Mouse (Mus musculus) mesoderm, embryonic 11.5 days (tissue): ENCODE measurements at regions not wholly inside any gene's neighbourhood (a gene's known extent, or its start where the extent isn't known, plus 50 kb on each side); places are given as distances from the start of the nearest gene placed in this dataset.
"Not testable (repeated sequence)": the region's sequence is repeated elsewhere in the genome, so short reads cannot be mapped to it uniquely, and the experiment has no call there.

Source experiments
- DNase-seq: peaks from one replicate; pipeline ENCODE4 v3.0.0-alpha.2; 2012; ENCODE audit warnings: low read depth, low spot score

DNA sequence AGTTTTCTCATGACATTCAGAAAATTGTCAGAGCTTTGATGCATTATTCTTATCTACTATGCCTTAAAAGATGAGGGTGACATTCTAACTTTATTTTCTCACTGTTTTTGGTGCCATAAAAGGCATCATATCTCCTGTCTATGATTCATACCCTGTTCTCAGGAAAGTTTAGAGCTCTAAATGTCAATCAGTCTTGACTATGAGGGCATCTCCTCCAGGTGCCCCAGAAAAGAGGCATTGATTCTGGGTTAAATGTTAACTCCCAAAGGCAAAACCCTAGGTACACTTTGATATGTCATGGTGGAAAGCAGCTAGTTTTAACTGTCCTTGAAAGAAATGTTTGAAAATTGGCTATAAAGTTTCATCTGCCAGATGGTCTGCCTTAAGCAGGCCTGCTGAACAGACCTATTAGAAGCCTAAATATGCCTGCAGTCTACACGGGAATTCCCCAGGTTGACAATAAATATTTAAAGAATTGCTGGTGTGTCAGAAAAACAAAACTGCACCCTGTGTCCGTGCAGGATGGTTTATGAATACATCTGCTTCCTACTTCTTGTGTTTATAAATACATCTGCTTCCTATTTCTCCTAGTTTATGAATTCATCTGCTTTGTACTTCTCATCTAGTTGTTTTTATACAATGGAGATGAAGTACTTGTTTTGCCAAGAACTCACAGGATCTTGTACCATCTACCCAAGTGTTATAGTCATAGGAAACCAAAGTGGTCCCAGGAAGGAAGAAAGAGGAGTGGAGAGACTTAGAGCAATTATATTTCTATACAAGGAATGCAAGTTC, 172.3 kb downstream of the Snca start:
- DNase-seq = no peak

DNA sequence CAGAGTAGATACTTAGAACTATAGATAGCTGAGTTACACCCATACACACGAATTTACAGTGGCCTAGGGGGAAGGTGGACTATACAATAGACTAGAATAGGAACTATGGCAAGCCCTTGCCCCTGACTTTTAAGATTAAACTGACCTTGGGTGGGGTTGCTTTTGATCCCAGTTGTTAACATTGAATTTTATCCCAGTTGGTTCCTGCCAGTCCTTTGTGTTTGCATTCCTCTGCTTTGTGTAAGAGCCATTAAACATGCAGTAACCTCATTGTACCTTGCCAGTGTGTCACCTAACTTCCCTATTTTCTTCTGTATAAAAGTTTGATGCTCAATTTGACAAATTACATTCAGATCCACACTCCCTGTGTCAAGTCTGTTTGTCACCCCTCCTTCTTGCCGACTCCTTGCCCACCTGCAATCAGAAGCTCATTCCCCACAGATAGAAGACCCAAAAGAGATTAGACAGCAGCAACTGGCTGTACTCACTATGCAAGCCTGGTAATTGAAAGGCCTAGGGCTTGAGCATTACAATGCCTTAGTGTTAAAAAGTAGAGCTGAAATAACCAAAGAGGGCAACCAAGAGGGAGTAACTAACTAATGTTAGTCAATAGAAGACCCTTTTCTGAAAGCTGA, 182.6 kb downstream of the Snca start:
- not testable (repeated sequence) for DNase-seq

DNA sequence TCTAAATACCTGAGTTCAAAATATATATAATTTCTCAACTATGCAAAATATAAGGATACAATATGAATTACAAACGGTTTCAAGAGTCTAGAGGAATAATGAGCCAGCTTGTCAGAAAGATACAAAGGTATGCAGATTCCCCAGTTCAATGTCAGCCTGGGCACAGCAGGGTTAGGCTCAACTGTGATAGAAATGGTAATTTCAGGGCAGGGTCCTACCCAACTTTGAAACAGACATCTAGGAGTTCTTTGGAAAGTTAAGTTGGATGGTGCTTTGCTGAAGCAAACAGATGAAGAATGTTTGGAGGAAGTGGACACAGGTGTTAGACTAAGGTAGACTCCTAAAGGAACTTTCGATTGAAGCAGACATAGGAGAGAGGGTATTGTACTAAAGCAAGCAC, 187.4 kb downstream of the Snca start:
- DNase-seq = no peak

DNA sequence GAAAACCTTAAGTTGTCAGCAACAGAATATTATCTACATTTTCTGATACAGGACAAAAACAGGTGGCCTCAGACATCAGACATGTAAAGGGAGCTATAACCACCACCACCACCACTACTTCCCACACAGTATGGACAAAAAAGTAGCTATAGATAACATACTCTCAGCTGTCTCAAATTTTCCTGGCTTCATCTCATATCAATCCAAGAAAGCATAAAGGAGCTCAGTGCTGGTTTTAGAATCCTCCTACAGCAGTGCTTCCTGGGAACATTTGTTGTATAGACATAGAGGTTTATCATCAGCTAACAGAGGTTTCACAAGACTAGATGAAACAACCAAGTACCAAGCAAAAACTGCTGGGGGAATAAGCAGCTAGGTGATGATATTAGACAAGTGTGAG, 213.3 kb downstream of the Snca start:
- no peak for DNase-seq

DNA sequence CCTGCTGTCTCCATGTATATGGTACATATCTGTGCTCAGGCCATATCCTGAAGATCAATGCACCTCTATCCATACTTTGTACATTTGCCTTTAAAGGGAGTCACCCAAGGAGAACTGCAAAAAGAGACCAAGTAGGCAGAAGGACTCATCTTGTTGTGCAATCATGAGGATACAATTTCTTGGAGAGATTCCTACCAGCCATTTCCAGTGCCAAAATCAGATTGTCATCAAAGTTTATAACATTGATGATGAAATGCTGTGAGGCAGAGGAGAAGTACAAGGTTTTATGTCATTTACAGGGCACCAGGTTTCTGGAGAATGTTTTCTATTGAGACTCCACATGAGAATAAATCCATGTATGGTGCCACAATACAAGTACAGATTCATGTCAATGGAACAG, 229.5 kb downstream of the Snca start:
- DNase-seq = no peak

DNA sequence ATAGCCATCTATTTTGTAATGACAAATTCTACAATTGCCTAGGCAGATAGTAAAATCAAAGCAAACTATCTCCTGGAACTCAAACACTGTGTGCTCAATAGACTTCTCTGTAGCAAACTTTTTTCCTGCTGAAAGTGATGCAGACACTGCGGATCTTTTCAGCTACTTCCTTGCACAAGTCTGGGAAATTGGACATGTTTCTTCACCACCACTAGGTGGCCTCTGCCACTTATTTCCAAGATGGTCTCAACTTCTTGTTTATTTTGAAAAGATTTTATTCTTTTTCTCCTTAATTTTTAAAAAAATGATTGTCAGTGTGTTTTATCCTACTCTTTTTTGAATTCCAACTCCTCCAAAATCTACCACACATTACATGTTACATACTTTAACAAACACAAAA, 265.4 kb downstream of the Snca start:
- DNase-seq = peak; percentile 1

DNA sequence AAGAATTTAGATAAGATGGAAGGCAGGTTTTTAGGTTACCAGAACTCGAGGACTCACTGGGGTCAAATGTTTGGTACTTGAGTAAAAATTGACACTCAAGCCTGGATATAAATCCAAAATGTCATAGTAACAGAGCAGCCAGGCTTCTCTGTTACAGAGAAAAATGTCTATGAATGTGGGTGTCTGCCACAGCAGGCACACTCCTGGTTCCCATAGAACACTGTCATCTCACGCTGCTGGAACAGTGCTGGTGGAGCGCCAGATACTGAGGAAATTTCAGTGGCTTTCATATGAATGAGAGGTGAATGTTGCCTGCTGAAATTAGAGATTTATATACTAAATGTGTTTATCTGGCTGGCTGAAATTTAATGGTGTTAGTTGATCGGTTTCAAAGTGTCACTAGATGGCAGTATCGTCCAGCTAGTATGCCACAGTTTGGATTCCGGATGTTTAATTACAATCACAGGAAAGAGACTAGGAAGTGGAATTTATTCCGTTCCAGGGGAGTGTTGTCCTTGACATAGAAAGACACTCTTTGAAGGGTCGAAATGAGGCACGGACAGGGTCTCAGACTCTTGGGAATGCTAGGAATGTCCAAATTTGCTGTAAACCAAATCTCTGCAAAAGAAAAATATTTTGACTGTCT, 273.9 kb downstream of the Snca start:
- peak; percentile 49 for DNase-seq
